Mouse (Mus musculus): Measurements from ENCODE around the gene Faap24. TPM values are rescaled to one million over a fixed set of nuclear protein-coding genes. Genes with fewer than 3 reads are reported as not detected.

The Faap24 gene
- total RNA-seq, 1 experiment, result 7.0 TPM

- DNase-seq (ENCODE audit: low read depth, low spot score), result no peak
- no peaks in the 10 kb centered on the region for H3K9me3 ChIP-seq (ENCODE audit: control insufficient read depth, insufficient read depth, low read depth, low read length)
- H3K4me3 ChIP-seq (ENCODE audit: insufficient read depth in 1 of 2, low read depth in 1 of 2, low read length in 2 of 2, poor library complexity in 1 of 2, severe bottlenecking in 1 of 2), result no peak overlapping the region
- TF ChIP-seq ZNF384 (IDR thresholded peaks at IDR 0.05; ENCODE audit: low read depth, low read length) (no peak), ZC3H11A (IDR thresholded peaks at IDR 0.05; ENCODE audit: borderline replicate concordance, low read depth, low read length) (no peak), HCFC1 (IDR thresholded peaks at IDR 0.05; ENCODE audit: borderline replicate concordance, insufficient read depth, low read length) (no peak), MAFK (IDR thresholded peaks at IDR 0.05; ENCODE audit: insufficient read depth, low read depth, low read length) (no peak), CHD2 (IDR thresholded peaks at IDR 0.05; ENCODE audit: low read depth, low read length) (no peak)
- no peak overlapping the region for H3K9ac ChIP-seq (ENCODE audit: insufficient read depth, low read depth, low read length, poor library complexity, severe bottlenecking)
- H3K27ac ChIP-seq (ENCODE audit: insufficient read depth, low read depth, low read length, poor library complexity, severe bottlenecking), result no peak overlapping the region
- H3K36me3 ChIP-seq (ENCODE audit: control insufficient read depth, insufficient read depth, low read length, poor library complexity, severe bottlenecking), result 0 out of 2 replicates have a peak, but pooled peaks cover 3% of the 10 kb centered on the region
- in situ Hi-C loops (cut with MboI; ENCODE audit: low sequenced_read_pairs in 2 of 2, unreplicated experiment in 2 of 2), result no loop called here
- peaks cover 0 to 22% of the 10 kb centered on the region in 2 experiments; a peak in 2 of 4 replicates for H3K4me1 ChIP-seq (ENCODE audit: control insufficient read depth in 2 of 2, insufficient read depth in 2 of 2, low read length in 2 of 2, poor library complexity in 1 of 2)
Observed at GRCm38 (mm10) chr7:35355303-35355872, 41.2 kb downstream of the Faap24 start.

GRCm38 (mm10) chr7:35353306-35353705, 43.3 kb downstream of the Faap24 start:
- H3K9me3 ChIP-seq (ENCODE audit: control insufficient read depth, insufficient read depth, low read depth, low read length), result no peaks in the 10 kb centered on the region
- DNase-seq (ENCODE audit: low read depth, low spot score), result no peak
- no peak overlapping the region for H3K27ac ChIP-seq (ENCODE audit: insufficient read depth, low read depth, low read length, poor library complexity, severe bottlenecking)
- no peak overlapping the region for H3K9ac ChIP-seq (ENCODE audit: insufficient read depth, low read depth, low read length, poor library complexity, severe bottlenecking)
- H3K4me1 ChIP-seq (ENCODE audit: control insufficient read depth in 2 of 2, insufficient read depth in 2 of 2, low read length in 2 of 2, poor library complexity in 1 of 2), result peaks cover 0 to 19% of the 10 kb centered on the region in 2 experiments; a peak in 2 of 4 replicates
- H3K36me3 ChIP-seq (ENCODE audit: control insufficient read depth, insufficient read depth, low read length, poor library complexity, severe bottlenecking), result no peaks in the 10 kb centered on the region
- in situ Hi-C loops (cut with MboI; ENCODE audit: low sequenced_read_pairs in 2 of 2, unreplicated experiment in 2 of 2), result no loop called here
- H3K4me3 ChIP-seq (ENCODE audit: insufficient read depth in 1 of 2, low read depth in 1 of 2, low read length in 2 of 2, poor library complexity in 1 of 2, severe bottlenecking in 1 of 2), result peak overlapping the region in 1 of 2 experiments; percentile 43; a peak in 2 of 4 replicates
- TF ChIP-seq MAFK (IDR thresholded peaks at IDR 0.05; ENCODE audit: insufficient read depth, low read depth, low read length) (no peak), ZC3H11A (IDR thresholded peaks at IDR 0.05; ENCODE audit: borderline replicate concordance, low read depth, low read length) (no peak), HCFC1 (IDR thresholded peaks at IDR 0.05; ENCODE audit: borderline replicate concordance, insufficient read depth, low read length) (no peak), ZNF384 (IDR thresholded peaks at IDR 0.05; ENCODE audit: low read depth, low read length) (no peak), CHD2 (IDR thresholded peaks at IDR 0.05; ENCODE audit: low read depth, low read length) (no peak)

DNA sequence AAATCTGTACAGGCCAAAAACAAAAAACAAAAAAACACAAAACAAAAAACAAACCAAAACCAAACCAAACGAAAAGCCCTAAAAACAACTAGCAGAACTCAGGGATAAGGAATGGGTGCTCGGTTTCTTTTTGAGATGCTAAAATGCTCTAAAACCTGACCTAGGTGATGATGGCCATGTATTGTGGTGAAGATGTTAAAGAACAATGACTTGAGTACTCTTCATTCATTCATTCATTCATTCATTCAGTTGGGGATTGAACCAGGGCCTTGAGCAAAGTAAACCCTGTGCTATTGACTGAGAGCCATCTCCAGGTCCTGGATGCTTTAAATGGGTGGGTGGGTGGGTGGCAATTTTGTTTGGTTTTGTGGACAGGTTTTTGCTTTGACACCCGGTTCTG, 45.5 kb downstream of the Faap24 start:
- H3K36me3 ChIP-seq (ENCODE audit: control insufficient read depth, insufficient read depth, low read length, poor library complexity, severe bottlenecking), result no peaks in the 10 kb centered on the region
- H3K9ac ChIP-seq (ENCODE audit: insufficient read depth, low read depth, low read length, poor library complexity, severe bottlenecking), result no peak overlapping the region
- H3K4me3 ChIP-seq (ENCODE audit: insufficient read depth in 1 of 2, low read depth in 1 of 2, low read length in 2 of 2, poor library complexity in 1 of 2, severe bottlenecking in 1 of 2), result no peak overlapping the region
- peaks cover 0 to 14% of the 10 kb centered on the region in 2 experiments; a peak in 2 of 4 replicates for H3K4me1 ChIP-seq (ENCODE audit: control insufficient read depth in 2 of 2, insufficient read depth in 2 of 2, low read length in 2 of 2, poor library complexity in 1 of 2)
- in situ Hi-C loops (cut with MboI; ENCODE audit: low sequenced_read_pairs in 2 of 2, unreplicated experiment in 2 of 2), result no loop called here
- no peak overlapping the region; the same call in 1 of the 2 replicates for H3K27ac ChIP-seq (ENCODE audit: insufficient read depth, low read depth, low read length, poor library complexity, severe bottlenecking)
- no peaks in the 10 kb centered on the region for H3K9me3 ChIP-seq (ENCODE audit: control insufficient read depth, insufficient read depth, low read depth, low read length)
- TF ChIP-seq HCFC1 (IDR thresholded peaks at IDR 0.05; ENCODE audit: borderline replicate concordance, insufficient read depth, low read length), result no peak
- TF ChIP-seq MAFK (IDR thresholded peaks at IDR 0.05; ENCODE audit: insufficient read depth, low read depth, low read length), result no peak
- TF ChIP-seq CHD2 (IDR thresholded peaks at IDR 0.05; ENCODE audit: low read depth, low read length), result no peak
- TF ChIP-seq ZNF384 (IDR thresholded peaks at IDR 0.05; ENCODE audit: low read depth, low read length), result no peak
- TF ChIP-seq ZC3H11A (IDR thresholded peaks at IDR 0.05; ENCODE audit: borderline replicate concordance, low read depth, low read length), result no peak
- no peak for DNase-seq (ENCODE audit: low read depth, low spot score)

DNA sequence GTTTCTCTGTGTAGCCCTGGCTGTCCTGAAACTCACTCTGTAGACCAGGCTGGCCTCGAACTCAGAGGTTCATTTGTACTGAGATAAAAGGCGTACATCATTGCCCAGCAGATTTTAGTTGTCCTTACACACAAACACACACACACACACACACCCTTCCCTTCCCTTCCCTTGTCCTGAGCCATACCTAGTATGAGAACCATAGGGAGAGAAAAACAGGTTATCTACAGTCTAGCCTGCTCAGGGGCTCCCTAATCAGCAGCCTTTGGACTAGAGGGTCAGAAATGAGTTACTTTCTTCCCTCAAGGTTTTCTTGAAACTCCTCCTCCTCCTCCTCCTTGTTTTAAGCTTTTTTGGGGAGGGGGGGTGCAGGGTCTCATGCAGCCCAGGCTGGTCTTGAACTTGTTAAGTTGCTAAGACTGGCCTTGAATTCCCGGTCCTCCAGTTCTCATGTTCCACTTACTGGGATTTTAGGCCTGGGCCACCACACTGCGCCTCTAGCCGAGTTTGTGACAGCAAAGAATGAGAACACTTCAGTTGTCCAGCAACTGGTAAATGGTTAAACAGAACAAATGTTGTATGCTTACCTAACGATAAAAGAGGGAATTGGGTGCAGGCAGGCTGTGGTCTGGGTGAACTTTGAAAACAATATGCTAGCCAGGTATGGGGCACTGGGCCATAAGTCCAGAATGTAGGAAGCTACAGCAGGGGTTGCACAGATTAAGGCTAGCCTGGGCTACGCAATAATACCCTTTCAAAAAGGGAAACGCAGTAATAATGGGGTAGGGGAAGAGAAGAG, 46.6 kb downstream of the Faap24 start:
- no peaks in the 10 kb centered on the region for H3K36me3 ChIP-seq (ENCODE audit: control insufficient read depth, insufficient read depth, low read length, poor library complexity, severe bottlenecking)
- H3K4me1 ChIP-seq (ENCODE audit: control insufficient read depth in 2 of 2, insufficient read depth in 2 of 2, low read length in 2 of 2, poor library complexity in 1 of 2), result peaks cover 0 to 14% of the 10 kb centered on the region in 2 experiments; a peak in 2 of 4 replicates
- H3K9ac ChIP-seq (ENCODE audit: insufficient read depth, low read depth, low read length, poor library complexity, severe bottlenecking), result no peak overlapping the region
- no peak for DNase-seq (ENCODE audit: low read depth, low spot score)
- peak overlapping the region; percentile 47; the same call in 1 of the 2 replicates for H3K27ac ChIP-seq (ENCODE audit: insufficient read depth, low read depth, low read length, poor library complexity, severe bottlenecking)
- TF ChIP-seq ZC3H11A (IDR thresholded peaks at IDR 0.05; ENCODE audit: borderline replicate concordance, low read depth, low read length) (no peak), CHD2 (IDR thresholded peaks at IDR 0.05; ENCODE audit: low read depth, low read length) (no peak), MAFK (IDR thresholded peaks at IDR 0.05; ENCODE audit: insufficient read depth, low read depth, low read length) (no peak), HCFC1 (IDR thresholded peaks at IDR 0.05; ENCODE audit: borderline replicate concordance, insufficient read depth, low read length) (no peak), ZNF384 (IDR thresholded peaks at IDR 0.05; ENCODE audit: low read depth, low read length) (no peak)
- in situ Hi-C loops (cut with MboI; ENCODE audit: low sequenced_read_pairs in 2 of 2, unreplicated experiment in 2 of 2), result no loop called here
- no peaks in the 10 kb centered on the region for H3K9me3 ChIP-seq (ENCODE audit: control insufficient read depth, insufficient read depth, low read depth, low read length)
- no peak overlapping the region for H3K4me3 ChIP-seq (ENCODE audit: insufficient read depth in 1 of 2, low read depth in 1 of 2, low read length in 2 of 2, poor library complexity in 1 of 2, severe bottlenecking in 1 of 2)

All from ES-E14 (cell line).